Mouse (Mus musculus) erythroblast, adult 5-6 weeks (primary cell): ENCODE results near the gene T2. TPM values are rescaled to one million over a fixed set of nuclear protein-coding genes. Genes with fewer than 3 reads are reported as not detected.
"Not testable (repeated sequence)": the region's sequence is repeated elsewhere in the genome, so short reads cannot be mapped to it uniquely, and the experiment has no call there.

Source experiments
- ATAC-seq: replicated peaks from 2 replicates; pipeline ENCODE4 v1.8.0; 2016; ENCODE audit warnings: moderate number of reproducible peaks, mild to moderate bottlenecking, moderate TSS enrichment, inconsistent platforms; ENCODE audit not compliant: poor library complexity, low FRiP score, severe bottlenecking
- total RNA-seq, 2 experiments: library from RNA; stranded (forward) in 1 of 2; stranded (reverse) in 1 of 2; fragments of 150-400 nt in 1 of 2; fragments of 200-764, 138-1000 nt in 1 of 2; gene quantifications; 2 replicates each; pipeline versions ENCODE4 v1.2.3 to v1.2.4; 2015 to 2017; ENCODE audit warnings: low replicate concordance in 2 of 2

T2 gene
- total RNA-seq, 2 experiments from 2014 or later, result not detected

GRCm38 (mm10) chr17:8361281-8362103 lies 5.7 kb downstream of the T2 start:
- ATAC-seq, result no peak

GRCm38 (mm10) chr17:8367514-8368480 lies 12.0 kb downstream of the T2 start:
- no peak for ATAC-seq

- ATAC-seq, result no peak
Observed at GRCm38 (mm10) chr17:8368570-8368969, 12.8 kb downstream of the T2 start.

GRCm38 (mm10) chr17:8369171-8369570 lies 13.4 kb downstream of the T2 start:
- no peak for ATAC-seq

DNA sequence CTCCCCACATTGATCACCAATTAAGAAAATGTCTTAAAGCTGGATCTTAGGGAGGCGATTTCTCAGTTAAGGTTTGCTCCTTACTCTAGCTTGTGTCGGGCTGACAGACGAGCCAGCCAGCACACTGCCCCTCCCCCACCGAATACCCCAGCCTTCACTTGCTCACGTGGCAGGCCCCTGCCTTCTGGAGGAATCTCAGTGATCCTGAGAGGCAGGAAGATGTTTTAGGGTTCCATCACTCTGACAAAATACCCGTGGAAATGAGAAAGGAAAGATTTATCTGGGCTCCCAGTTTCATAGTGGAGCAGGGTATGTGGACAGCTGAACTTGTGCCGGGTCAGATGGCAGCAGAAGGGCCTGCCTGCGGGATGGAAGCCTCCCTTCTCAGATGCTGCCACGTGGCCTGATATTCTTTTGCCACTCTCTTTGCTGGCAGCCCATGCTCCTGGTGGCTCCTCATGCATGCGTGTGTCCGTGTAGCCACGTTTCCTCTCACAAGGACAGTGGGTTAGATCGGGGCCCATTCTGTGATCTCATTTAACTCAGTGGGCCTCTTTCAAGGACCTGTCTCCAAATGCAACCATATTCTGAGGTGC lies 14.9 kb downstream of the T2 start:
- ATAC-seq, result no peak

- ATAC-seq, result 0 out of 2 replicates have a peak, but pooled peaks have one; percentile 27
Observed at GRCm38 (mm10) chr17:8371834-8372233, 16.0 kb downstream of the T2 start.

DNA sequence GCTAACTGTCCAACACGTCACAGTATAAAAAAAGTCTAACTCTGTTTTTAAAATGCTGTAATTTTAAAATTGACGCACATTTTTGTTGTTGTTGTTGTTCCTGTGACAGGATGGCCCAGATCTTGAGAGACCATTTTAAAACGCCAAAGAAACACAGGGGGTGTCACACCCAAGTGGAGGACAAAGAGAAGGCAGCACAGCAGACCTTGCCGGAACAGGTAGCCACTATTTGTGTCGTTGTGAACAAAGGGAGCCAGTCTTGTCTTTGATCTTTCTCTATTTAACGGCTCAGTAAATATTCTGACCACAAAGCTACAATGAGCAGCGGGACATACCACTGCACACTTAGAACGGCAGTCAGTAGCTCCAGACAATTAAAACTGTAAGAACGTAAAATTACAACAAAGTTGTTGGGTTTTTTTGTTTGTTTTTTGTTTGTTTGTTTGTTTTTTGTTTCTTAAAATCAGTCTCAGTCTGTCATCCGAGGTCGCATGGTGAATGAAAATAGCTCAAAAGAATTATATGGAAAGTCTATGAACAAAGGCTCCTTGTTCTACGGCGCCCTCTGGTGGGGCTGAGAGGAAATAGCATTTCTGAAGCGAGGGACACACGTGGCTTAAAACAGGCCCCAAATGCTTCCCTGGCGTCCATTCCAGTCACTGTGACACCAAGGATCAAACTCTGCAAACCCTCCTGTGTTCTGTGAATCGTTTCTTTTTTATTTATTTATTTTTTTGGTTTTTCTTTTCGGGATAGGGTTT lies 16.7 kb downstream of the T2 start:
- ATAC-seq, result peak; percentile 77

- ATAC-seq, result no peak
Observed at GRCm38 (mm10) chr17:8377298-8377697, 21.5 kb downstream of the T2 start.

- no peak for ATAC-seq
Observed at GRCm38 (mm10) chr17:8385441-8385840, 29.6 kb downstream of the T2 start.

GRCm38 (mm10) chr17:8388463-8388862 lies 32.7 kb downstream of the T2 start:
- no peak for ATAC-seq

DNA sequence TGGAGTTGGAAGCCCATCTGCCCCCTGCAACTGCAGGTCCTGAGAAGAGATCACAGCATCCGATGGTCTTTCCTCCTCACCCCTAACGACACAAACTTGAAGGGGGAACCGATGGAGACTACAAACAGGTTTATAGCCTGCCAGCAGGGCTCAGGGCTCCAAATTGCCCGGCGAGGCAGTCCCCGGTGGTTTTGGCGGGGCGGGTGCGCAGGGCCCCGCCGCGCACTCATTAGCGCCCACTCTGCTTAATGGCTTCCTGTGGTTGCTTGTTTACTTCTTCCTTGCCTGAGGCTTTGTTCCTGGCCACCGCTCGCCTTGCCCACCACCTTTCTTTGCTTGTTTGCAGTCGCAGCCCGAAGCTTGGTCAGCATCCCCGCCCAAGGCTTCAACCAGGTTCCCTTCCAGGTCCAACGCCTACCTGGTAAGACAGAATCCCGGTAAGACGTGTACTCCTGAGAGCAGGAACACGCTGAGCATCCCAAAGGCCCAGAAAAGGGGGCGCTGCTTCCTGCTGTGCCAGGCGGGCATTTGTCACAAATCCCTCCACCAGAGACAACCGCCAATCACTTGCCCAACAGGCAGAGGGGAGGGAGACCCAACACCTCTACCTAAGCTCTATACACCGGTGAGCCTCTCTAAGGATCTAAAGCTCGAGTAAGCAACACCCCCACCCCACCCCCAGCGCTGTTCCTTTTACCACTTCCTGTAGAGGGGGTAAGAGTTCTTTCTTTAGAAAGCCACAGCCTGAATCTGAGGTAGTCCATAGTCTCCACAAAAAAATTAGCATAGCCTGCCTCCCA lies 33.4 kb downstream of the T2 start:
- ATAC-seq, result no peak

DNA sequence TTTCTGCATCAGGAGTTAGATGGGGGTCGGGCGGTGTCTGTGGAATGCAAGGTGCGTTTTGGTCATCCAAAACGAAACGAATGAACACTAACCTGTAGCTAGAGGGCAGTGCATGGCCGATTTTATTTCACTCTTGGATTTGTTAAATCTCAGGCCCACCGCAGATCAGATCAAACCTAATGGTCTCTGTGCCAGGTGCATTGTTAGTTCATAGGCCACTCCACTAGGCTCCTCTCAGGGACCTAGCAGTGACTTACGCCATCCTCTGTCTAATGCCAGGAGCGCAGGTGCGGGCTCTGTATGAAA lies 34.0 kb downstream of the T2 start:
- ATAC-seq, result no peak

- no peak for ATAC-seq
Observed at GRCm38 (mm10) chr17:8390487-8390886, 34.7 kb downstream of the T2 start.

DNA sequence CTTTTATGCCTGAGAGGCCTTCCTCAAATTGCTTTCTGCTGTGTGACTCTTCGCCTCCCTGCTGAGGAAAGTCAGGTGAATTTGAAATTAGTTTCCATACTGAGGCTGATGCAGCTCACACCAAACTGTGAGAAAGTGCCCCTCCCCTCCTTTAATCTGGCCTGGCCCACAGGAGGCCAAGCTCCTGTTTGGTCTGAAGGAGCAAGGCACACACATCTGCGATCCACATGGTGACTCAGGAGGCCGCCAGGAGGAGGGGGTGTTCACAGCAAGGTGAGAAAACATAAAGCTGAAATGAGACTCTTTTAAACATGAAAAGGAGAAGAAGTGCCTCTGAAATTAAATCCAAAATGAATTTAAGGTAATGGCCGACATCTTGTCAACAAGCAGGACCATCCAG lies 40.6 kb downstream of the T2 start:
- no peak for ATAC-seq

DNA sequence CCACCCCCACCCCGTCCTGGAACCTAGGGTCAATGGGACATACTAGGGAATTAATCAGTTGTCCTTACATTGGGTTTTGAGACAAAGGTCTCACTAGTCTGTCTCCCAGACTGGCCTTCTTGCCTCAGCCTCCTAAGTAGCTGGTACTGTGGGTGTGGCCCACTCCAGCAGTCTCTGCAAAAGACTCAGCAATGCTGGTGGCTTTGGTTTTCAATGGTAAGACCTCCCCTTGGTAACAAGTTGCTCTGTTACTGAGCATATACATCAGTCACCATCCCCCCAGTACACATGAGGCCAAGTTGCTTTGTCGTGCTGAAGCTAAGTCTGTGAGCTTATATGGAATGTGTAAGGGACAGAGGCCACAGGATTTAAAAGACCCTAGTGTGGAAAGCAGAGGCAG lies 42.2 kb downstream of the T2 start:
- ATAC-seq, result no peak

- not testable (repeated sequence) for ATAC-seq
Observed at GRCm38 (mm10) chr17:8403932-8404331, 48.1 kb downstream of the T2 start.

GRCm38 (mm10) chr17:8406285-8406684 lies 50.5 kb downstream of the T2 start:
- no peak for ATAC-seq

DNA sequence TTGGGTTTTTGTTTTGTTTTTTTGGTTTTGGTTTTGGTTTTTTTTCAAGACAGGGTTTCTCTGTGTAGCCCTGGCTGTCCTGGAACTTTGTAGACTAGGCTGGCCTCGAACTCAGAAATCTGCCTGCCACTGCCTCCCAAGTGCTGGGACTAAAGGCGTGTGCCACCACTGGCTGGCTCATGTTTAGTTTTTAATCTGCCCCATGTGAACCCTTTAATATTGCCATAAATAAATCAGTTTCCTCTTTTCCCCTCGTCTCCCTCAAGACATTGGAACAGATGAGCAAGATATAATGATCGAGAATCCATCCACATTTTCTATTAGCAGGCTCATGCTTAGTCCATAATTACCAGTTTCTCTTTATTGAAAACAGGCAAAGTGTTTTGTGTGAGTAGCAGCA lies 52.2 kb downstream of the T2 start:
- ATAC-seq, result not testable (repeated sequence)
